Mouse (Mus musculus) hindbrain, embryonic 15.5 days (tissue): ENCODE measurements around the gene B4galt2. TPM values are rescaled to one million over a fixed set of nuclear protein-coding genes. Genes with fewer than 3 reads are reported as not detected.
A peak's percentile ranks its signal among the peaks of the same experiment; 100 is the strongest.

Source experiments
- ATAC-seq: fragments of 200-750 bp; cut with Nextera tagmentation; 2 replicates; pipeline ENCODE4 v1.8.0; 2017; ENCODE audit warnings: low read depth, moderate number of reproducible peaks, moderate TSS enrichment; ENCODE audit not compliant: low FRiP score
- H3K27ac ChIP-seq: fragments of 300-500 bp; sonication (generic); replicated peaks from 2 replicates; pipeline ENCODE4 v1.5.1; 2015; ENCODE audit warnings: mild to moderate bottlenecking, inconsistent platforms
- H3K27me3 ChIP-seq: fragments of 300-500 bp; sonication (generic); 2 replicates; pipeline ENCODE4 v1.6.1; 2015; ENCODE audit warnings: control low read depth, inconsistent platforms
- H3K36me3 ChIP-seq: fragments of 300-500 bp; sonication (generic); 2 replicates; pipeline ENCODE4 v1.6.1; 2015; ENCODE audit warnings: control low read depth, inconsistent platforms
- H3K4me1 ChIP-seq: fragments of 300-500 bp; sonication (generic); replicated peaks from 2 replicates; pipeline ENCODE4 v1.6.1; 2015; ENCODE audit warnings: control low read depth, inconsistent platforms
- H3K4me2 ChIP-seq: fragments of 300-500 bp; sonication (generic); 2 replicates; pipeline ENCODE4 v1.6.1; 2015; ENCODE audit warnings: moderate library complexity, mild to moderate bottlenecking, inconsistent platforms
- H3K4me3 ChIP-seq: fragments of 300-500 bp; sonication (generic); 2 replicates; pipeline ENCODE4 v1.5.1; 2015; ENCODE audit warnings: mild to moderate bottlenecking, inconsistent platforms
- H3K9ac ChIP-seq: fragments of 300-500 bp; sonication (generic); 2 replicates; pipeline ENCODE4 v1.6.1; 2015; ENCODE audit warnings: inconsistent platforms
- H3K9me3 ChIP-seq: fragments of 300-500 bp; sonication (generic); 2 replicates; pipeline ENCODE4 v1.6.1; 2016; ENCODE audit warnings: control low read depth, inconsistent platforms
- WGBS: fragments of 180-500 bp; shearing (Covaris S2); methylation state at CpG from one replicate; pipeline ENCODE4 v1.1.7; 2015; 5-methylcytosine and 5-hydroxymethylcytosine counted together
- polyA plus RNA-seq: library from polyadenylated mRNA; unstranded; fragments of >200 nt; fragmentation: Nextera tagmentation; extraction: Ambion mirVana; gene quantifications from 2 replicates; pipeline ENCODE4 v1.2.1, GENCODE M21; 2015

Gene B4galt2
- polyA plus RNA-seq, 1 experiment from 2014 or later = 69.5 TPM

DNA sequence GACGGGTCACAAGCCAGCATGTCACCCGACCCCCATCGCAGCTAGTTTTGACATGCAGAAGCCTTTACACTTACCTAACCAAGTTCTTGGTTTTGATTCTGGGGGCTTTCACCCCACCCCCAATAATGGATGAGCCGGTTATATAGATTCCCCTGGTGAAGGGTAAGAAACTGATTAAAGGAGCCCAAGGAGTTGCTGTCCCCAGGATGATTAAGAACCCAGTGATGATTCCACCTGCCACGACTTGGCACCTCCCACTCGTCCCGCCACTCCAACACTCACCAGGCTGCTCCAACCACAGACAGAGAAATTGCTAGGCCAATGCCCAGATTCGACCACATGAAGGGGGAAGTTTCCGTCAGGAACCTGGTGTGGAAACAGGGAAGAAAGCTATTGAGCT is 2.7 kb upstream of the B4galt2 start:
- ATAC-seq = no peak
- WGBS = 87% methylated on average over 9 of the region's 9 CpGs
- Histone ChIP-seq H3K36me3 (peaks cover 21% of the 10 kb centered on the region), H3K4me3 (peak overlapping the region; percentile 98), H3K9ac (peak overlapping the region; percentile 93; the same call in 1 of the 2 replicates), H3K4me1 (peaks cover 55% of the 10 kb centered on the region), H3K27me3 (no peaks in the 10 kb centered on the region), H3K27ac (no peak overlapping the region), H3K9me3 (no peaks in the 10 kb centered on the region), H3K4me2 (peak overlapping the region; percentile 83)

DNA sequence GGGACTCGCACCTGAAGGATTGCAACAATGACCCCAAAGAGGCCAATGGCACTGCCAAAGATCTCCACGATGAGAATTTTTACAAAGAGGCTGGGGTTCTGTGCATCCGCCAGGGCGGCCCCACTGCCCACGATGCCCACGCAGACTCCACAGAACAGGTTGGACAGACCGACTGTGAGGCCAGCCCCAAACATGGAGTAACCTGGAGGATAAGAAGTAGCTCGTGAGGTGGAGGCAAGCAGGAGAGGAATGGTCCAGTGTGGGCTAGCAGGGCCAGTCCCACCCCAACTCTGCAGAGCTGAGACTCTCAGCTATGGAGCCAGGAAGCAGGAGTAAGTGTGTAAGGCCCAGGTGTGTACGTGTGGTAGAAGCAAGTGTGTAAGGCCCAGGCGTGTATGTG is 1.8 kb upstream of the B4galt2 start:
- no peak overlapping the region for H3K27ac ChIP-seq
- H3K9ac ChIP-seq = no peak overlapping the region
- H3K4me1 ChIP-seq = peaks cover 59% of the 10 kb centered on the region
- peaks cover 22% of the 10 kb centered on the region for H3K36me3 ChIP-seq
- ATAC-seq = no peak
- 95% methylated on average over 10 of the region's 10 CpGs for WGBS
- H3K27me3 ChIP-seq = no peaks in the 10 kb centered on the region
- no peak overlapping the region; the same call in 1 of the 2 replicates for H3K4me3 ChIP-seq
- H3K9me3 ChIP-seq = no peaks in the 10 kb centered on the region
- H3K4me2 ChIP-seq = no peak overlapping the region

DNA sequence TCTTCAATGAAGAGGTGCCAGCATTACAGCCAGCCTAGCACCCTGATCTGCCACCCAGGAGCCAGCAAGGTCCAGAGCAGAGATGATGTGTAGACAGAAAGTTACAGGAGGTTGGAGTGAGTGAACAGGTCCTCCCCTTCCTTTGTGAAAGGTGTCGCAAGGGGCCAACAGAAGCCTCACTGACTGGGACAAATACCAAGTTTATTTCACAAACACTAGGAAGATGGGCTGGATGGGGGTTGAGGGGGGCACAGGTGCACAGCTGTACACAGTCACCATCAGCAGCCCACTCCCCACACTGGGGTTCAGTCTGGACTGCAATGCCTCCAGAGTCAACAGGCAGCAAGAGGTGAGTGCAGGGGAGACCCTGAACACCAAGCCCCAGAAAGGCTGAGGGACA is 859 bp upstream of the B4galt2 start:
- Histone ChIP-seq H3K4me1 (peaks cover 66% of the 10 kb centered on the region), H3K27me3 (no peaks in the 10 kb centered on the region), H3K36me3 (peaks cover 21% of the 10 kb centered on the region), H3K4me3 (peak overlapping the region; percentile 81), H3K9ac (peak overlapping the region; percentile 94), H3K9me3 (no peaks in the 10 kb centered on the region), H3K27ac (0 out of 2 replicates have a peak overlapping the region, but pooled peaks have one; percentile 89), H3K4me2 (peak overlapping the region; percentile 94)
- 95% methylated on average over 1 of the region's 1 CpGs for WGBS
- no peak for ATAC-seq

DNA sequence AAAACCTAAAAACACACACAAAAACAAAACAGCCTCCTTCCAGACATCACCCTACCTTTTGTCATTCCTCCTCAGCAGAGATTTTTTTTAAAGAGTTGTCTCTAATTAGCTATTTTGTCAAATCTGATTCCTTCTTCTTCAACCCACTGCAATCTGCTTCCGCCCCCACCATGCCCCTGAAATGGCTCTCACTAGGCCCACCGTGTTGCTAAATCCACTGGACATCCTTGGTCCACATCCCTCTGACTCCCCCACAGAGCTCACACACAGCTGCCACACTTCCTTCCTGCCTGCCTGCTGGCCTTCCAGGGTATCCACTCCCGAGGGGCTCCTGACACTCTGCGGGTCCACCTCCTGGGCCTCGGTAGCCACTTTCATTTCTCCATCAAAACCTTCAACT is 4.6 kb downstream of the B4galt2 start:
- Histone ChIP-seq H3K9me3 (no peaks in the 10 kb centered on the region), H3K27me3 (no peaks in the 10 kb centered on the region), H3K36me3 (peaks cover 32% of the 10 kb centered on the region), H3K4me3 (no peak overlapping the region), H3K9ac (no peak overlapping the region), H3K4me2 (no peak overlapping the region), H3K4me1 (peaks cover 36% of the 10 kb centered on the region), H3K27ac (no peak overlapping the region)
- 76% methylated on average over 5 of the region's 5 CpGs for WGBS
- ATAC-seq = no peak

DNA sequence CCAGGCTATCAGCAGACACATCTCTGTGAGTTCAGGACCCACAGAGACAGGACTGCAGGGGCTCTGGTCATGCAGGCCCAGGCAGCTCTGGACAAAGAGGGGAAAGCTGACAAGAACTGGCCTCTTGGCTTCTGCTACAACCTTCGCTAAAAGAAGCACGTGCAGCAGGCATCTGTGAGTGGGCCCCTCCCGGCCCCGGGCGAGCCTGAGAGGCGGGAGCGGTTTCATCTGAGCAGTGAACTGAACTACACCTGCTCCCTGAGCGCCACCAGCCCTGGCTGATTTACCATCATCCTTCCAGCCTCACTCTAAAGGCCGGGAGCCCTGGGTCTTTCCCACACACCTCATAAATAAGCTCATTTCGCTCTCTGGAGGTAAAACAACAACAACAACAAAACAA is 5.0 kb downstream of the B4galt2 start:
- Histone ChIP-seq H3K27me3 (no peaks in the 10 kb centered on the region), H3K4me2 (no peak overlapping the region), H3K4me1 (peaks cover 33% of the 10 kb centered on the region), H3K27ac (no peak overlapping the region), H3K36me3 (peaks cover 36% of the 10 kb centered on the region), H3K4me3 (no peak overlapping the region), H3K9me3 (no peaks in the 10 kb centered on the region), H3K9ac (no peak overlapping the region)
- ATAC-seq = no peak
- WGBS = 54% methylated on average over 10 of the region's 10 CpGs

DNA sequence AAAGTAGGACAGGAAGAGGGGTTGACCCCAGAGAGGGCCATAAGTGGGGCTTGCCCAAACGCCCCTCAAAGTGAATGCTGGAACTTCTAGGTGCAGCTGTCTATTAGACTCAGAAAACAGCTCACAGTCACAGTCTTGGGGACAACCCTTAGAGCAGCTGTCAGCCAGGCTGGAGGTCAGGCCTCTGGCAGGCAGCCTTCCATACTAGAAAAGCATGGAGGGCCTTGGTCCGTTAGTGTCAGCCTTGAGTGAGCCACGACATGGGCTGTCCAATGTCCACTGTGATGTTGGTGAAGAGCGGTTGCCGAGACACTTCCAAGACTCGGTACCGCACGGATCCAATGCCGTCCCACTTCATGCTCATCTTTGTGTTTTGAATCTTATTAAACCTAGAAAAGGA is 9.7 kb downstream of the B4galt2 start:
- Histone ChIP-seq H3K36me3 (peaks cover 34% of the 10 kb centered on the region), H3K9ac (no peak overlapping the region), H3K27ac (no peak overlapping the region), H3K9me3 (no peaks in the 10 kb centered on the region), H3K4me3 (no peak overlapping the region), H3K4me2 (no peak overlapping the region), H3K4me1 (peaks cover 15% of the 10 kb centered on the region), H3K27me3 (no peaks in the 10 kb centered on the region)
- ATAC-seq = no peak
- 91% methylated on average over 9 of the region's 9 CpGs for WGBS

DNA sequence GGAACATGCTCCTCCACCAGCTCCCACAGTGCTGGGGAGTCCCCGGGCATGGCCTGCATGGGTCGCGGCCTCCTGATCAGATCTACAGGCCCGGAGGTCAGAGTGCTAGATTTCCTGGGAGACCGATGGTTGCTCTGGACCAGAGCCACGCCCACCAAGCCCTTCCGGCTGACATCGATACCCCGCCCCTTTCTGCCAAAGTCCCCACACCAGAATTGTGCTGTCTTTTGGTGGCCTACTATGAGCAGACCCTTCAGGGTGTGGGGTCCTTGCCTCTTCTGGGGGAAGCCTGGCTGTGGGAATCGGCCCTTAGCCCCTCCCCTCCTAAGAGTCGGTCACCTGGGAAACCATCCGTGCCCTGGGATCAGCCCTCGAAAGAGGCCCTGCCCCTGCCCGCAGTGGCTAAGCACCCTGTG is 10.8 kb downstream of the B4galt2 start, which contains the start of gene Ccdc24:
TSS of gene Ccdc24 (minus strand) at position 87 of the 416 bp plus-strand sequence.
- Histone ChIP-seq H3K36me3 (peaks cover 33% of the 10 kb centered on the region), H3K9ac (no peak within 1 kb of the TSS), H3K27ac (no peak within 1 kb of the TSS), H3K27me3 (no peaks in the 10 kb centered on the region), H3K4me1 (peaks cover 15% of the 10 kb centered on the region; the same call in 1 of the 2 replicates), H3K4me2 (peak within 1 kb of the TSS; percentile 36), H3K4me3 (no peak within 1 kb of the TSS), H3K9me3 (no peaks in the 10 kb centered on the region)
- 5% methylated on average over 14 of the region's 14 CpGs for WGBS
- no peak for ATAC-seq

DNA sequence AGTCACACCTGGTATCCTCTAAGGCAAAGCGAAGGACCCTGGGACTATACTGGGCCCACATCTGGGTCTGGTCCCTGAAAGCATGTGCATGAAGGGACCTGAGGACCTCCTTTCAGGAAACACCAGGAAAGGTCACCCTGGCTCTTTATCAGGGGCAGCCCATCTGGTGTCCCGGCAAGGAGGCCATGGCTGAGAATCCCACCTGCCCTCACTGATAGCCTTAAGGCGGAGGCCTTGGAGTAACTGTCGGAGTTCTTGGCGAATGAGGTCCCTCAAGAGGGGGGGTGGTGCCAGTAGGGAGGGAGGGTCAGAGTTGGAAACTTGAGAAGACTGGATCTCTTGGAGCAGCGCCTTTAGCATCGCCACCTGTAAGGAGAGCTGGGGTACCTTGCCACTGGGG is 11.5 kb downstream of the B4galt2 start:
- Histone ChIP-seq H3K36me3 (peaks cover 27% of the 10 kb centered on the region), H3K27ac (no peak overlapping the region), H3K9ac (no peak overlapping the region), H3K4me3 (no peak overlapping the region), H3K4me2 (no peak overlapping the region), H3K9me3 (no peaks in the 10 kb centered on the region), H3K4me1 (peaks cover 15% of the 10 kb centered on the region; the same call in 1 of the 2 replicates), H3K27me3 (no peaks in the 10 kb centered on the region)
- no peak for ATAC-seq
- WGBS = 70% methylated on average over 7 of the region's 7 CpGs

DNA sequence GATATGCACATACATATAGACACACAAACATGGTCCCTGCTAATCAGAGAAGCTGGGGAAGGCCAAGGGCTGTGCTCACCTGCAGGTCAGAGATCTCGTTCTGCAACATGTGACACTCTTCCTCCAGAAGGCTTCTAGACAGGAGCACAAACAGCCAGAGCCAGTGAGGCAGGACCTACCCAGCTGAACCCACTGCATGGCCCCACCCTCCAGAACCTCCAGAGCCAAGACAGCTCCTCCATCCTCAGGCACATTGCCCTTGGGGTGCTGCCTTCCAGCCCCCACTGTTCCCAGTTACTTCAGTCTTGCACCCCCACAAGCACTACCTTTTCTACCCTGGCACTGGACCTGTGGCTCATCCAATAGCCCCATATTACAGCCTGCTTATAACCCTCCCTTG is 12.8 kb downstream of the B4galt2 start:
- no peak for ATAC-seq
- H3K4me3 ChIP-seq = no peak overlapping the region
- H3K9me3 ChIP-seq = no peaks in the 10 kb centered on the region
- no peak overlapping the region for H3K4me2 ChIP-seq
- H3K9ac ChIP-seq = no peak overlapping the region
- H3K27me3 ChIP-seq = no peaks in the 10 kb centered on the region
- H3K36me3 ChIP-seq = peaks cover 14% of the 10 kb centered on the region; the same call in 1 of the 2 replicates
- H3K27ac ChIP-seq = no peak overlapping the region
- peaks cover 21% of the 10 kb centered on the region; the same call in 1 of the 2 replicates for H3K4me1 ChIP-seq
- WGBS = 63% methylated on average over 1 of the region's 1 CpGs

DNA sequence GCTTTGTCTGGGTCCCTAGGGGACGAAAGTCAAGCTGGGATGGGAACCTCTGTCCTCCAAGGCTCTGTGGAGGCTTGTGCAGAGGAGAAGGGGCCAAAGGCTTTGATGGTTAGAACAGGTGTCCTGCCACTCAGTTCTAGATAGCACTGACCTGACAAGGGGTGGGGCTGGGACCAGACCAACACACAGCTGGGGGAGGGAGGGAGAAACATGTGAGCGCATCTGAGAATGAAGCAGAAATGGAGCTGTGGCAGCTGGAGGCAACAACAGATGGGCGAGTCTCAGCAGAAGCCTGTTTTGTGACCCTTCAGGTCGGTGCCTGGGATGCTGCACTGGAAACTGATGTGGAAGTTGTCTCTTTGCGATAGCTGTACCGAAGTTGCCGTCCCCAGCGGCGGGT is 14.0 kb downstream of the B4galt2 start:
- ATAC-seq = no peak
- peaks cover 21% of the 10 kb centered on the region; the same call in 1 of the 2 replicates for H3K4me1 ChIP-seq
- no peak overlapping the region for H3K9ac ChIP-seq
- no peaks in the 10 kb centered on the region for H3K9me3 ChIP-seq
- peaks cover 9% of the 10 kb centered on the region; the same call in 1 of the 2 replicates for H3K36me3 ChIP-seq
- no peaks in the 10 kb centered on the region for H3K27me3 ChIP-seq
- WGBS = 65% methylated on average over 9 of the region's 9 CpGs
- H3K4me3 ChIP-seq = no peak overlapping the region
- H3K27ac ChIP-seq = no peak overlapping the region
- no peak overlapping the region for H3K4me2 ChIP-seq

DNA sequence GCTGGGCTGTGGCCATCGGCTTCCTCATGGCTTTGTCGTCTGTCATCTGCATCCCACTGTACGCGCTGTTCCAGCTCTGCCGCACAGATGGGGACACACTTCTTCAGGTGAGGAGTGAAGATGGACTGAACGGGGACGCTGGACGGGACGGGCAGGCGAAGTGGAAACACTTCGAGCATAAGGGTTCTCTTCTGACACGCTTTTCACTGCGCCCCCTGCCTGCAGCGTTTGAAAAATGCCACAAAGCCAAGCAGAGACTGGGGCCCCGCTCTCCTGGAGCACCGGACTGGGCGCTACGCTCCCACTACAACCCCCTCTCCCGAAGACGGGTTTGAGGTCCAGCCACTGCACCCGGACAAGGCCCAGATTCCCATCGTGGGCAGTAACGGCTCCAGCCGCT is 15.5 kb downstream of the B4galt2 start:
- no peak overlapping the region for H3K9ac ChIP-seq
- no peak overlapping the region for H3K27ac ChIP-seq
- peaks cover 21% of the 10 kb centered on the region; the same call in 1 of the 2 replicates for H3K4me1 ChIP-seq
- no peaks in the 10 kb centered on the region for H3K27me3 ChIP-seq
- H3K4me3 ChIP-seq = no peak overlapping the region
- no peaks in the 10 kb centered on the region for H3K9me3 ChIP-seq
- H3K4me2 ChIP-seq = no peak overlapping the region
- WGBS = 13% methylated on average over 24 of the region's 24 CpGs
- no peak for ATAC-seq
- H3K36me3 ChIP-seq = no peaks in the 10 kb centered on the region

DNA sequence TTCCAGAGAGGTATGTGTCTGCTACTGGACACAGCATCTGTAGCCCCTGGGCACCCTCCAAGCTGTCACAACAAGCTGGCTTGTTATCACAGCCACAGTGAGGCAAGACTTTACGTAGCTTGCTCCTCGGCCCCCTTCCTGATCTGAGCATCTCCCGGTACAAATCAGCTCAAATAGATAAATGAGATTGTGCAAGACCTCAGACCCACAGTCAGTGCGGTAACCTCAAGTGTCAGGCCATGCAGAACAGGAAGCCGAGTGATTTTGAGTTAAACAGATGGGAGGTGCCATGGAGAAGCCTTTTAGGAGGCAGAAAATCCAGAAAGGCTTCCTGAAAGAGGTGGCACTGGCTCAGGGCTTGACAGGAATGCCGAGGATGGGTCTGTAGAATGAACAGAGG is 16.3 kb downstream of the B4galt2 start:
- Histone ChIP-seq H3K27ac (no peak overlapping the region), H3K9ac (no peak overlapping the region), H3K36me3 (no peaks in the 10 kb centered on the region), H3K4me2 (no peak overlapping the region), H3K4me1 (peaks cover 16% of the 10 kb centered on the region; the same call in 1 of the 2 replicates), H3K27me3 (no peaks in the 10 kb centered on the region), H3K9me3 (no peaks in the 10 kb centered on the region), H3K4me3 (no peak overlapping the region)
- no peak for ATAC-seq
- 77% methylated on average over 6 of the region's 6 CpGs for WGBS

DNA sequence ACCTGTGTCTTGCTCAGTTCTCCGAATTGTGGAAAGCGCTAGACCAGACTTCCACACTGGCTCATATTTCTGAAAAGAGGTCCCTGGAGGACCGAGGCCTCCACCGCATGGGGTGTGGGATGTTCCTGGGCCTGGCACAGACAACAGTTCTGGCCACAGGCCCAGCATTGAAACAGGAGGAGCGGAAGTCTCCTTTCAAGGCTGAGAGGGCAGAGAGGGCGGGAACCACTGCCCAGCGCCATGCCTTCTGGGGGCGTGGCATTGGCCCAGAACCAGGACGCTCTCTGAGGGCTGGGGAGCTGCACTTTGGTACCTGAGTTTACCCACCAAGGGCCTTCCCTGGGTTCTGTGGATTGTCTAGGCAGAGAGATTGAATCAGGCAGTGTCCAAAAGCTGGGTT is 17.2 kb downstream of the B4galt2 start:
- 56% methylated on average over 9 of the region's 9 CpGs for WGBS
- Histone ChIP-seq H3K27me3 (no peaks in the 10 kb centered on the region), H3K9ac (no peak overlapping the region), H3K27ac (no peak overlapping the region), H3K36me3 (no peaks in the 10 kb centered on the region), H3K4me1 (peaks cover 16% of the 10 kb centered on the region; the same call in 1 of the 2 replicates), H3K9me3 (no peaks in the 10 kb centered on the region), H3K4me2 (no peak overlapping the region), H3K4me3 (no peak overlapping the region)
- no peak for ATAC-seq
